Mouse (Mus musculus): ENCODE measurements around the gene Pold4. TPM values are rescaled to one million over a fixed set of nuclear protein-coding genes. Genes with fewer than 3 reads are reported as not detected.
A peak's percentile ranks its signal among the peaks of the same experiment; 100 is the strongest.

Pold4 gene
- polyA plus RNA-seq, 1 experiment from 2014 or later: 31.3 TPM

DNA sequence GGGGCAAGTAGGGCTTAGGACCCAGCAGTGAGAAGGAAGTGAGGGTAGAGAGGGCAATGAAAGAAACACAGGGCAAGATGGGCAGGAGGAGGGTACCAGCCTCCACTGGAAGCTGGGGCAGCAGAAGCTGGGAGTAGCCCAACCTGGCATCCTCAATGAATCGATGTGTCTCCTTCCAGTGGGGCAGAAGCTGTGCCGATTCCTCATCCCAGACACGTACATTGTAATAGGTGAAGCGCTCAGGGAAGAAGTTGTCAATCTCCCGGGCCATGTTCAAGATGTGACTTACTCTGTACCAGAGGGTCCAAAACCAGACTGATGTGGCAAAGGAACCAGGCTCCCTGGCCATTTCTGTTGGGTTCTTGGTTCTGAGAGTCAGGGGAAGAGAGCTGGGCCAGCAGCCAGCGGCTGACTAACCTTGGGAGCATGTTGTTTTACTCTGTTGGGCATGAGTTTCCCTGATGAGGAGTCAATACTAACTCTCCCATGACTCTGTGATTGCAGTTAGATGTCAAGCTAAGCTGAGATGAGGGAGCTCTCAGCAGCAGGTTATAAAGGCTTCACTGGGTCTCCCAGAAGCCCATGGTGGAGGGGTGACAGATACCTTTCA lies 32.6 kb downstream of the Pold4 start:
- no peaks in the 10 kb centered on the region for H3K36me3 ChIP-seq (ENCODE audit: control insufficient read depth, insufficient read depth, low read length)
- ATAC-seq (ENCODE audit: low read depth) (no peak), DNase-seq (ENCODE audit: low spot score) (no peak)
- H3K9ac ChIP-seq (ENCODE audit: low read depth, low read length): no peak overlapping the region
- H3K4me1 ChIP-seq (ENCODE audit: control insufficient read depth, insufficient read depth, low read length): 0 out of 2 replicates have a peak, but pooled peaks cover 3% of the 10 kb centered on the region
- 95% methylated on average over 6 of the region's 6 CpGs for WGBS
- no peaks in the 10 kb centered on the region for H3K9me3 ChIP-seq (ENCODE audit: control insufficient read depth, low read length)
- H3K27ac ChIP-seq (replicated peaks; ENCODE audit: low read depth, low read length): no peak overlapping the region
- no peaks in the 10 kb centered on the region for H3K27me3 ChIP-seq (replicated peaks; ENCODE audit: control insufficient read depth, insufficient read depth, low read length)
- no peak overlapping the region for H3K4me3 ChIP-seq (ENCODE audit: low read depth, low read length)
- H3K4me2 ChIP-seq (ENCODE audit: low read depth, low read length): no peak overlapping the region

DNA sequence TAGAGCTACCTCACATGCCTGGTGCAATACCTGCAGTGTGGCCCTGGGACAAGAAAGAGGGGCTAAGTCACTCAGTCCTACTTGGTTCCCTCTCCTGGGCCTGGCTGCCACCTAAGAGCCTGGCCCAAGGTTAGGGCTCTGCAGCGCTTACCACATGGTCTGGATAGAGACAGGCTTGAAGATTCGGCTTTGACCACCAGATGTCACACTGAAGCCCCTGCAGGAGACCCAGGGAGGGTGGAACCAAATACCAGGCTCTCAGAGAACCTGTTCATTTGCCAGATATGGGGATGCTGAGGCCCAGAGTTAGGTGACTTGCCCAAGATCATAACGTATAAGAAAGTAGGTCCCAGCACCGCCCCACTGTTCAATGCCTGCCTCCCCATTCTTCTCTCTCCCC lies 34.3 kb downstream of the Pold4 start:
- H3K27ac ChIP-seq (replicated peaks; ENCODE audit: low read depth, low read length): no peak overlapping the region
- H3K27me3 ChIP-seq (replicated peaks; ENCODE audit: control insufficient read depth, insufficient read depth, low read length): no peaks in the 10 kb centered on the region
- DNase-seq (ENCODE audit: low spot score) (no peak), ATAC-seq (ENCODE audit: low read depth) (no peak)
- WGBS: 74% methylated on average over 4 of the region's 4 CpGs
- H3K9ac ChIP-seq (ENCODE audit: low read depth, low read length): no peak overlapping the region
- H3K36me3 ChIP-seq (ENCODE audit: control insufficient read depth, insufficient read depth, low read length): peaks cover 2% of the 10 kb centered on the region; the same call in 1 of the 2 replicates
- no peak overlapping the region for H3K4me2 ChIP-seq (ENCODE audit: low read depth, low read length)
- 0 out of 2 replicates have a peak, but pooled peaks cover 3% of the 10 kb centered on the region for H3K4me1 ChIP-seq (ENCODE audit: control insufficient read depth, insufficient read depth, low read length)
- H3K9me3 ChIP-seq (ENCODE audit: control insufficient read depth, low read length): no peaks in the 10 kb centered on the region
- H3K4me3 ChIP-seq (ENCODE audit: low read depth, low read length): no peak overlapping the region

GRCm38 (mm10) chr19:4268566-4269361 lies 37.1 kb downstream of the Pold4 start, which contains the start of gene Ssh3:
Gene Ssh3, minus strand, starts transcription at chr19:4269180.
- Histone ChIP-seq H3K4me2 (ENCODE audit: low read depth, low read length) (peak within 1 kb of the TSS; percentile 68), H3K9ac (ENCODE audit: low read depth, low read length) (peak within 1 kb of the TSS; percentile 67), H3K4me1 (ENCODE audit: control insufficient read depth, insufficient read depth, low read length) (0 out of 2 replicates have a peak, but pooled peaks cover 3% of the 10 kb centered on the region), H3K36me3 (ENCODE audit: control insufficient read depth, insufficient read depth, low read length) (peaks cover 6% of the 10 kb centered on the region; the same call in 1 of the 2 replicates), H3K27me3 (replicated peaks; ENCODE audit: control insufficient read depth, insufficient read depth, low read length) (no peaks in the 10 kb centered on the region), H3K9me3 (ENCODE audit: control insufficient read depth, low read length) (no peaks in the 10 kb centered on the region), H3K4me3 (ENCODE audit: low read depth, low read length) (peak within 1 kb of the TSS; percentile 52), H3K27ac (replicated peaks; ENCODE audit: low read depth, low read length) (no peak within 1 kb of the TSS)
- peak; percentile 78 for DNase-seq (ENCODE audit: low spot score)
- peak; percentile 92 for ATAC-seq (ENCODE audit: low read depth)
- 5% methylated on average over 33 of the region's 46 CpGs for WGBS

GRCm38 (mm10) chr19:4270187-4270586 lies 38.5 kb downstream of the Pold4 start:
- Histone ChIP-seq H3K4me1 (ENCODE audit: control insufficient read depth, insufficient read depth, low read length) (0 out of 2 replicates have a peak, but pooled peaks cover 3% of the 10 kb centered on the region), H3K4me3 (ENCODE audit: low read depth, low read length) (no peak overlapping the region), H3K4me2 (ENCODE audit: low read depth, low read length) (no peak overlapping the region), H3K27me3 (replicated peaks; ENCODE audit: control insufficient read depth, insufficient read depth, low read length) (no peaks in the 10 kb centered on the region), H3K9me3 (ENCODE audit: control insufficient read depth, low read length) (no peaks in the 10 kb centered on the region), H3K9ac (ENCODE audit: low read depth, low read length) (no peak overlapping the region), H3K36me3 (ENCODE audit: control insufficient read depth, insufficient read depth, low read length) (peaks cover 6% of the 10 kb centered on the region; the same call in 1 of the 2 replicates), H3K27ac (replicated peaks; ENCODE audit: low read depth, low read length) (no peak overlapping the region)
- ATAC-seq (ENCODE audit: low read depth) (no peak), DNase-seq (ENCODE audit: low spot score) (no peak)
- WGBS: 59% methylated on average over 6 of the region's 6 CpGs

GRCm38 (mm10) chr19:4270972-4271371 lies 39.3 kb downstream of the Pold4 start:
- no peak overlapping the region for H3K4me3 ChIP-seq (ENCODE audit: low read depth, low read length)

GRCm38 (mm10) chr19:4279487-4279886 lies 47.8 kb downstream of the Pold4 start:
- Histone ChIP-seq H3K4me3 (ENCODE audit: low read depth, low read length) (no peak overlapping the region), H3K9me3 (ENCODE audit: control insufficient read depth, low read length) (0 out of 2 replicates have a peak, but pooled peaks cover 9% of the 10 kb centered on the region), H3K27ac (replicated peaks; ENCODE audit: low read depth, low read length) (no peak overlapping the region), H3K9ac (ENCODE audit: low read depth, low read length) (no peak overlapping the region), H3K4me2 (ENCODE audit: low read depth, low read length) (no peak overlapping the region), H3K27me3 (replicated peaks; ENCODE audit: control insufficient read depth, insufficient read depth, low read length) (no peaks in the 10 kb centered on the region), H3K36me3 (ENCODE audit: control insufficient read depth, insufficient read depth, low read length) (peaks cover 19% of the 10 kb centered on the region; the same call in 1 of the 2 replicates), H3K4me1 (ENCODE audit: control insufficient read depth, insufficient read depth, low read length) (peaks cover 10% of the 10 kb centered on the region; the same call in 1 of the 2 replicates)
- DNase-seq (ENCODE audit: low spot score) (no peak), ATAC-seq (ENCODE audit: low read depth) (no peak)
- WGBS: 97% methylated on average over 1 of the region's 1 CpGs

More at GRCm38 (mm10) chr19:4270972-4271371, 39.3 kb downstream of the Pold4 start:
- WGBS: 92% methylated on average over 11 of the region's 11 CpGs
- ATAC-seq (ENCODE audit: low read depth): no peak
- Histone ChIP-seq H3K4me2 (ENCODE audit: low read depth, low read length) (no peak overlapping the region), H3K27ac (replicated peaks; ENCODE audit: low read depth, low read length) (no peak overlapping the region), H3K9ac (ENCODE audit: low read depth, low read length) (no peak overlapping the region), H3K27me3 (replicated peaks; ENCODE audit: control insufficient read depth, insufficient read depth, low read length) (no peaks in the 10 kb centered on the region), H3K9me3 (ENCODE audit: control insufficient read depth, low read length) (0 out of 2 replicates have a peak, but pooled peaks cover 4% of the 10 kb centered on the region), H3K4me1 (ENCODE audit: control insufficient read depth, insufficient read depth, low read length) (0 out of 2 replicates have a peak, but pooled peaks cover 3% of the 10 kb centered on the region), H3K36me3 (ENCODE audit: control insufficient read depth, insufficient read depth, low read length) (peaks cover 6% of the 10 kb centered on the region; the same call in 1 of the 2 replicates)
- no peak for DNase-seq (ENCODE audit: low spot score)

- Histone ChIP-seq H3K9me3 (ENCODE audit: control insufficient read depth, low read length) (0 out of 2 replicates have a peak, but pooled peaks cover 9% of the 10 kb centered on the region), H3K9ac (ENCODE audit: low read depth, low read length) (no peak overlapping the region), H3K36me3 (ENCODE audit: control insufficient read depth, insufficient read depth, low read length) (peaks cover 21% of the 10 kb centered on the region), H3K27ac (replicated peaks; ENCODE audit: low read depth, low read length) (no peak overlapping the region), H3K27me3 (replicated peaks; ENCODE audit: control insufficient read depth, insufficient read depth, low read length) (no peaks in the 10 kb centered on the region), H3K4me3 (ENCODE audit: low read depth, low read length) (no peak overlapping the region), H3K4me1 (ENCODE audit: control insufficient read depth, insufficient read depth, low read length) (peaks cover 10% of the 10 kb centered on the region; the same call in 1 of the 2 replicates), H3K4me2 (ENCODE audit: low read depth, low read length) (no peak overlapping the region)
- DNase-seq (ENCODE audit: low spot score): no peak
- ATAC-seq (ENCODE audit: low read depth): no peak
- WGBS: 97% methylated on average over 9 of the region's 9 CpGs
Measured at GRCm38 (mm10) chr19:4280425-4280824, 48.7 kb downstream of the Pold4 start.

DNA sequence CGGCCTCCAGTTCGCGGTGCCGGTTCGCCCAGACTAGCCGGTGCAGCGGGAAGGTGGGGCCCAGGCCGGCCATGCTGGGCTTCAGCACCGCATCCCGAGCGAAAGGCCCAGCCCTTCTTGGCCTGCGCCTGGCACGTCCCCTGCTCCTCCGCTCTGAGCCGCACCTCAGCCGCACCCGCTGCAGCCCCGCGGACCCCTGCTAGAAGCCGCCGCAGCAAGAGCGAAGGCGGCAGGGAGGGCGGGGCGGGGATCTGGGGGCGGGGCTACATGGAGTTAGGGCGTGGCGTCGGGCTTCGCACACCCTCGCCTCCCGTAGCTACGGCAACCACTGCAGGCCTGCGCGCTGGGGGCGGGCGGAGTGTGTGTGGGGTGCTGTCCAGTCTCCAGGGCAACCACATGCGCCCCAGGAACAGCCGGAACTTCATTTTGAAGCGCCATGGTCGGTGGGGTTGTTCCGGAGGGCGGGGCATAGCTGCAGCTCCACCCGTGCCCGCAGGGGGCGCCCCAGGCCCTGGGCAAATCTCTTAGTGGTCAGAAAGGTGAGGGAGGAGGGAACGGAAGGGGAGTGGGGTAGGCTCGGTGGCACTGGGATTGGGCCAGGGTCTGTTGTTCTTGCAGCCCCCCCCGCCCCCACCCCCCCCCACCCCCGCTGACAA lies 51.3 kb downstream of the Pold4 start, which contains the start of gene Ankrd13d:
TSS of gene Ankrd13d (minus strand) at position 240 of the 656 bp plus-strand sequence.
- H3K4me1 ChIP-seq (ENCODE audit: control insufficient read depth, insufficient read depth, low read length): peaks cover 10% of the 10 kb centered on the region; the same call in 1 of the 2 replicates
- H3K9ac ChIP-seq (ENCODE audit: low read depth, low read length): peak within 1 kb of the TSS; percentile 74
- peak; percentile 94 for ATAC-seq (ENCODE audit: low read depth)
- DNase-seq (ENCODE audit: low spot score): peak; percentile 94
- 0% methylated on average over 19 of the region's 50 CpGs for WGBS
- H3K27ac ChIP-seq (replicated peaks; ENCODE audit: low read depth, low read length): peak within 1 kb of the TSS; percentile 58
- peak within 1 kb of the TSS; percentile 84 for H3K4me2 ChIP-seq (ENCODE audit: low read depth, low read length)
- 0 out of 2 replicates have a peak, but pooled peaks cover 5% of the 10 kb centered on the region for H3K9me3 ChIP-seq (ENCODE audit: control insufficient read depth, low read length)
- H3K36me3 ChIP-seq (ENCODE audit: control insufficient read depth, insufficient read depth, low read length): peaks cover 46% of the 10 kb centered on the region
- H3K27me3 ChIP-seq (replicated peaks; ENCODE audit: control insufficient read depth, insufficient read depth, low read length): no peaks in the 10 kb centered on the region
- peak within 1 kb of the TSS; percentile 63 for H3K4me3 ChIP-seq (ENCODE audit: low read depth, low read length)

All from embryonic facial prominence, embryonic 14.5 days (tissue).